Mouse (Mus musculus) erythroblast, embryonic 14.5 days (primary cell): ENCODE measurements around the gene Ntrk3. TPM values are rescaled to one million over a fixed set of nuclear protein-coding genes. Genes with fewer than 3 reads are reported as not detected.

Experiments
- H3K27me3 ChIP-seq: 2 replicates; pipeline ENCODE4 v1.6.1; 2012; ENCODE audit warnings: inconsistent platforms; ENCODE audit not compliant: control insufficient read depth
- H3K36me3 ChIP-seq: 2 replicates; pipeline ENCODE4 v1.6.1; 2012; ENCODE audit warnings: mild to moderate bottlenecking, inconsistent platforms; ENCODE audit not compliant: control insufficient read depth
- H3K4me1 ChIP-seq: 2 replicates; pipeline ENCODE4 v1.6.1; 2012; ENCODE audit warnings: inconsistent platforms; ENCODE audit not compliant: control insufficient read depth
- H3K4me3 ChIP-seq: replicated peaks from 2 replicates; pipeline ENCODE3; 2012; ENCODE audit warnings: moderate library complexity, mild to moderate bottlenecking, inconsistent platforms
- H3K9me3 ChIP-seq: 2 replicates; pipeline ENCODE4 v1.6.1; 2012; ENCODE audit warnings: low read length, inconsistent platforms, mixed read lengths; ENCODE audit not compliant: control insufficient read depth
- GATA1 ChIP-seq: IDR thresholded peaks from 2 replicates; pipeline ENCODE4 v1.6.1; 2012; ENCODE audit warnings: low read length, inconsistent platforms, mixed read lengths
- TAL1 ChIP-seq: IDR thresholded peaks from 3 replicates; pipeline ENCODE4 v1.6.1; 2012; ENCODE audit warnings: low read length, inconsistent platforms, mixed read lengths
- polyA plus RNA-seq: library from polyadenylated mRNA; stranded (reverse); fragments of >175 nt; gene quantifications from 2 replicates; pipeline ENCODE4 v1.2.3, GENCODE M21; 2012

The Ntrk3 gene
- polyA plus RNA-seq, 1 experiment: not detected

GRCm38 (mm10) chr7:78724591-78724990, 13.2 kb downstream of the Ntrk3 start:
- H3K9me3 ChIP-seq: no peaks in the 10 kb centered on the region
- H3K36me3 ChIP-seq: no peaks in the 10 kb centered on the region
- no peak for TF ChIP-seq GATA1
- TF ChIP-seq TAL1: no peak
- no peak overlapping the region for H3K4me3 ChIP-seq
- no peaks in the 10 kb centered on the region for H3K4me1 ChIP-seq
- no peaks in the 10 kb centered on the region for H3K27me3 ChIP-seq

- Histone ChIP-seq H3K27me3 (no peaks in the 10 kb centered on the region), H3K4me3 (no peak overlapping the region), H3K9me3 (no peaks in the 10 kb centered on the region), H3K36me3 (no peaks in the 10 kb centered on the region), H3K4me1 (no peaks in the 10 kb centered on the region)
- no peak for TF ChIP-seq GATA1
- no peak for TF ChIP-seq TAL1
Observed at GRCm38 (mm10) chr7:78722051-78722450, 15.8 kb downstream of the Ntrk3 start.

GRCm38 (mm10) chr7:78720989-78721816, 16.6 kb downstream of the Ntrk3 start:
- no peaks in the 10 kb centered on the region for H3K9me3 ChIP-seq
- no peaks in the 10 kb centered on the region for H3K27me3 ChIP-seq
- H3K4me3 ChIP-seq: no peak overlapping the region
- H3K4me1 ChIP-seq: no peaks in the 10 kb centered on the region
- H3K36me3 ChIP-seq: no peaks in the 10 kb centered on the region
- TF ChIP-seq GATA1: no peak
- TF ChIP-seq TAL1: no peak

GRCm38 (mm10) chr7:78719795-78720460, 17.9 kb downstream of the Ntrk3 start:
- no peak for TF ChIP-seq TAL1
- no peak for TF ChIP-seq GATA1
- Histone ChIP-seq H3K4me3 (no peak overlapping the region), H3K27me3 (no peaks in the 10 kb centered on the region), H3K4me1 (no peaks in the 10 kb centered on the region), H3K9me3 (no peaks in the 10 kb centered on the region), H3K36me3 (no peaks in the 10 kb centered on the region)

GRCm38 (mm10) chr7:78719117-78719516, 18.7 kb downstream of the Ntrk3 start:
- Histone ChIP-seq H3K4me3 (no peak overlapping the region), H3K4me1 (no peaks in the 10 kb centered on the region)

GRCm38 (mm10) chr7:78718191-78718609, 19.6 kb downstream of the Ntrk3 start:
- no peaks in the 10 kb centered on the region for H3K9me3 ChIP-seq
- H3K27me3 ChIP-seq: no peaks in the 10 kb centered on the region
- H3K36me3 ChIP-seq: no peaks in the 10 kb centered on the region
- H3K4me3 ChIP-seq: no peak overlapping the region
- TF ChIP-seq TAL1 (no peak), GATA1 (no peak)
- no peaks in the 10 kb centered on the region for H3K4me1 ChIP-seq

More at GRCm38 (mm10) chr7:78719117-78719516, 18.7 kb downstream of the Ntrk3 start:
- H3K27me3 ChIP-seq: no peaks in the 10 kb centered on the region
- H3K9me3 ChIP-seq: no peaks in the 10 kb centered on the region
- no peaks in the 10 kb centered on the region for H3K36me3 ChIP-seq
- TF ChIP-seq GATA1: no peak
- TF ChIP-seq TAL1: no peak

- Histone ChIP-seq H3K9me3 (no peaks in the 10 kb centered on the region), H3K36me3 (no peaks in the 10 kb centered on the region), H3K27me3 (no peaks in the 10 kb centered on the region), H3K4me1 (no peaks in the 10 kb centered on the region), H3K4me3 (no peak overlapping the region)
- TF ChIP-seq GATA1: no peak
- TF ChIP-seq TAL1: no peak
Observed at GRCm38 (mm10) chr7:78707708-78708107, 30.1 kb downstream of the Ntrk3 start.

- no peaks in the 10 kb centered on the region for H3K4me1 ChIP-seq
- H3K36me3 ChIP-seq: no peaks in the 10 kb centered on the region
- no peaks in the 10 kb centered on the region for H3K27me3 ChIP-seq
- H3K4me3 ChIP-seq: no peak overlapping the region
- H3K9me3 ChIP-seq: no peaks in the 10 kb centered on the region
- TF ChIP-seq GATA1 (no peak), TAL1 (no peak)
Observed at GRCm38 (mm10) chr7:78707122-78707521, 30.7 kb downstream of the Ntrk3 start.

- H3K36me3 ChIP-seq: no peaks in the 10 kb centered on the region
- H3K27me3 ChIP-seq: no peaks in the 10 kb centered on the region
- no peaks in the 10 kb centered on the region for H3K9me3 ChIP-seq
- no peak overlapping the region for H3K4me3 ChIP-seq
- H3K4me1 ChIP-seq: no peaks in the 10 kb centered on the region
- TF ChIP-seq TAL1: no peak
- TF ChIP-seq GATA1: no peak
Observed at GRCm38 (mm10) chr7:78702676-78703075, 35.1 kb downstream of the Ntrk3 start.
